Mouse (Mus musculus): ENCODE results near the gene Ly6g5b. TPM values are rescaled to one million over a fixed set of nuclear protein-coding genes. Genes with fewer than 3 reads are reported as not detected.

Ly6g5b gene
- polyA plus RNA-seq, 1 experiment = 0.28 TPM

DNA sequence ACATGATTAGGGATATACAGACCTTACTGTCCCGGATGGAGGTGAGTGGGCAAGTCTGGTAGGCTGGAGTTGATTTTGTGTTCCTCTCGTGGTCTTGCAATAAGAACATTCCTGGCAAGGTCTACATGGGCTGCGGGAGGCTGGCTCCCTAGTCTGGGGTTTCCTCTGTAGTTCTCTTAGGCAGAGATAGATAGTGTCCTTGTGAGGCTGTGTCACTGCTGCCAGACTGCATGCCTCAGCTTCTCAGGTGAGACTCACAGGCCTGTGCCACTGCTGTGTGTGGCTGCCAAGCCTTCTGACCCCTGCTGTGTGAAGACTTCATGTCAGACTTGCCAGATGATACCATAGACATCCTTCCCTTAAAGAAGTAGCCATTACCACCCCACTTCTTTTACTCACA, 24.0 kb upstream of the Ly6g5b start:
- H3K36me3 ChIP-seq (ENCODE audit: control insufficient read depth, insufficient read depth) = peaks cover 57% of the 10 kb centered on the region
- H3ac ChIP-seq (ENCODE audit: control insufficient read depth, insufficient read length, low read depth) = no peak overlapping the region
- TF ChIP-seq MYOD1 (IDR thresholded peaks at IDR 0.05; ENCODE audit: control insufficient read depth, insufficient read length, low read depth) = no peak
- H3K27me3 ChIP-seq (ENCODE audit: control insufficient read depth, insufficient read depth, insufficient read length) = no peaks in the 10 kb centered on the region
- H3K79me3 ChIP-seq (ENCODE audit: low read depth) = peaks cover 46% of the 10 kb centered on the region
- H3K4me3 ChIP-seq (ENCODE audit: insufficient read depth, poor library complexity, severe bottlenecking) = no peak overlapping the region
- H3K79me2 ChIP-seq (ENCODE audit: control insufficient read depth, insufficient read depth) = peaks cover 56% of the 10 kb centered on the region

DNA sequence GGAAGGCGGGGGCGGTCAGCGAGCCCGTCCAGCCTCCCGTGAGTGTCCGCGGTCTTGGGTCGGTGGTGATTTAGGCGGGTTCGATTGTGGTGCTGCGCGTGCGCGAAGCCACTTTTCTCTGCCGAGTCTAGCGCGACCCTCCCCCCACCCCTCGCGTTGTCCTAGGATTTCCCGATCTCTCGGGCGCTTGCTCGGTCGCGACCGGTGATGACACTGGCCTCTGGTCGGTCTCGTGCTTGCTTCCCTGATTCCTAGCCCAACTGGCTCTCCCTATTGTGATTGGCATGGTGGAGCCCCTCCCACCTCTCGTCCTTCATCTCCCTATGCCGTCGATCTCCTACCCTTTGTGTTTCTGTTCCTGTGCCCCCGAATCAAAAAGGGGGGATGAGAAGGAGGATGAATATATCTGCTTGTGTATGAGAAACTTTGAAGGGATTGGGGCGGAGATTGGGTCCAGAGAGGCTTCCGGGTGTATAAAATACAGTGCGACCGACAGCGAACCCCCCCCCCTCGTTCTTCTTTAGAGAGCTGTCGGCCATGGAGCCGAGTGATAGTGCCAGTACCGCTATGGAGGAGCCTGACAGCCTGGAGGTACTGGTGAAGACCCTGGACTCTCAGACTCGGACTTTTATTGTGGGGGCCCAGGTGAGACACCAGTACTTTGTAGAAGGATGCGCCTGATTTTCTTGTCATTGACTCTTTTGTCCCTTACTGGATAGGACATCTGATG, 20.5 kb upstream of the Ly6g5b start:
- peaks cover 55% of the 10 kb centered on the region for H3K79me2 ChIP-seq (ENCODE audit: control insufficient read depth, insufficient read depth)
- peak overlapping the region; percentile 67 for H3ac ChIP-seq (ENCODE audit: control insufficient read depth, insufficient read length, low read depth)
- H3K79me3 ChIP-seq (ENCODE audit: low read depth) = peaks cover 44% of the 10 kb centered on the region
- TF ChIP-seq USF1 (IDR thresholded peaks at IDR 0.05; ENCODE audit: low read depth) (no peak), CTCF (IDR thresholded peaks at IDR 0.05; ENCODE audit: control insufficient read depth, insufficient read depth, insufficient read length) (no peak), MAX (IDR thresholded peaks at IDR 0.05) (no peak), CEBPB (IDR thresholded peaks at IDR 0.05; ENCODE audit: low read depth) (no peak), MYOG (IDR thresholded peaks at IDR 0.05; ENCODE audit: control insufficient read depth, extremely low read depth, insufficient read length) (no peak), FOSL1 (IDR thresholded peaks at IDR 0.05; ENCODE audit: insufficient read depth, low read length, poor library complexity, severe bottlenecking) (no peak), MYOD1 (IDR thresholded peaks at IDR 0.05; ENCODE audit: control insufficient read depth, insufficient read length, low read depth) (no peak)
- H3K36me3 ChIP-seq (ENCODE audit: control insufficient read depth, insufficient read depth) = peaks cover 22% of the 10 kb centered on the region
- peak overlapping the region; percentile 81 for H3K4me3 ChIP-seq (ENCODE audit: insufficient read depth, poor library complexity, severe bottlenecking)
- H3K27me3 ChIP-seq (ENCODE audit: control insufficient read depth, insufficient read depth, insufficient read length) = no peaks in the 10 kb centered on the region

DNA sequence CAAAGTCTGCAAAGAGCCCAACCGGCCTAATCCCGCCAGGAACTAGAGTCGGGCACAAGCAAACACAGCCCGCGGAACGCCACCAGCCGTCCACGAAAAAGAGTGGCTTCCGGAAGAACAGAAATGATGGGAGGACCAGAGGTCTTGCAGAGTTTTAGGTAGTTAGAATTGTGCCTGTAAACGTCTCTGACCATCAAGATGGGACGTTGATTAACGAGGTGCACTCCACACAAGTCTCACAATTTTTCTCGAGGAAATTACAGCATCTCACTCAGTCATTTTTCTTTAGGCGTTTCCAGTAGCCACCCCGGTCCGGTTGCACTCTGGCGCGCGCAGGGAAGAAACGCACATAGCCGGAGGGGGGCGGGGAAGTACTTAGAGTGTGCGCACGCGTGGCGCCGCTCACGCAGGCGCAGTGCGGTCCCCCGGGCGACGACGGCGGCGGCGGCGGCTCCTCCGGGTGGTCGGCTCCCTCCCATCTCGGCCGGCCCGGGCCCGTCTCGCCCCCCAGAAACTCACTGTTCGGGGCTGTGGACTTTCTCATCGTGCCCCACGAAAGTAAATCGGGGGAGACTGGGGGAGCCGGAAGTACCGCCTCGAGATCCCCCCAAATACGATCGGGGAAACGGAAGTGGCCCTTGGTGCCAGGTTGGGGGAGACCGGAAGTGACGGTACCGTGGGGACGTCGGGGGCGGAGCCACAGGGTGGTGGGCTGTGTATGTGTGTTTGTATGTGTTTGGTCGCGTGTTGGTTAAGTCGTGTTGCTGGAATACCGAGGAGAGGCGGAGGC, 19.8 kb upstream of the Ly6g5b start, which contains the start of gene Bag6:
Gene Bag6, plus strand, starts transcription at position 378 of the 790 bp plus-strand sequence.
- H3K79me3 ChIP-seq (ENCODE audit: low read depth) = peaks cover 43% of the 10 kb centered on the region
- H3K36me3 ChIP-seq (ENCODE audit: control insufficient read depth, insufficient read depth) = peaks cover 15% of the 10 kb centered on the region
- peak within 1 kb of the TSS; percentile 70 for H3ac ChIP-seq (ENCODE audit: control insufficient read depth, insufficient read length, low read depth)
- no peaks in the 10 kb centered on the region for H3K27me3 ChIP-seq (ENCODE audit: control insufficient read depth, insufficient read depth, insufficient read length)
- TF ChIP-seq FOSL1 (IDR thresholded peaks at IDR 0.05; ENCODE audit: insufficient read depth, low read length, poor library complexity, severe bottlenecking) (no peak), MAX (IDR thresholded peaks at IDR 0.05) (peak; percentile 99)
- peaks cover 47% of the 10 kb centered on the region for H3K79me2 ChIP-seq (ENCODE audit: control insufficient read depth, insufficient read depth)
- H3K4me3 ChIP-seq (ENCODE audit: insufficient read depth, poor library complexity, severe bottlenecking) = peak within 1 kb of the TSS; percentile 81

GRCm38 (mm10) chr17:35133517-35133916, 18.3 kb upstream of the Ly6g5b start:
- peaks cover 40% of the 10 kb centered on the region for H3K79me2 ChIP-seq (ENCODE audit: control insufficient read depth, insufficient read depth)
- H3ac ChIP-seq (ENCODE audit: control insufficient read depth, insufficient read length, low read depth) = no peak overlapping the region
- peaks cover 30% of the 10 kb centered on the region for H3K79me3 ChIP-seq (ENCODE audit: low read depth)
- TF ChIP-seq FOSL1 (IDR thresholded peaks at IDR 0.05; ENCODE audit: insufficient read depth, low read length, poor library complexity, severe bottlenecking) = no peak
- TF ChIP-seq MYOD1 (IDR thresholded peaks at IDR 0.05; ENCODE audit: control insufficient read depth, insufficient read length, low read depth) = no peak
- TF ChIP-seq MYOG (IDR thresholded peaks at IDR 0.05; ENCODE audit: control insufficient read depth, extremely low read depth, insufficient read length) = no peak
- no peak for TF ChIP-seq USF1 (IDR thresholded peaks at IDR 0.05; ENCODE audit: low read depth)
- TF ChIP-seq CEBPB (IDR thresholded peaks at IDR 0.05; ENCODE audit: low read depth) = no peak
- TF ChIP-seq CTCF (IDR thresholded peaks at IDR 0.05; ENCODE audit: control insufficient read depth, insufficient read depth, insufficient read length) = no peak
- TF ChIP-seq MAX (IDR thresholded peaks at IDR 0.05) = no peak
- H3K36me3 ChIP-seq (ENCODE audit: control insufficient read depth, insufficient read depth) = peaks cover under 1% of the 10 kb centered on the region
- H3K4me3 ChIP-seq (ENCODE audit: insufficient read depth, poor library complexity, severe bottlenecking) = no peak overlapping the region
- no peaks in the 10 kb centered on the region for H3K27me3 ChIP-seq (ENCODE audit: control insufficient read depth, insufficient read depth, insufficient read length)

DNA sequence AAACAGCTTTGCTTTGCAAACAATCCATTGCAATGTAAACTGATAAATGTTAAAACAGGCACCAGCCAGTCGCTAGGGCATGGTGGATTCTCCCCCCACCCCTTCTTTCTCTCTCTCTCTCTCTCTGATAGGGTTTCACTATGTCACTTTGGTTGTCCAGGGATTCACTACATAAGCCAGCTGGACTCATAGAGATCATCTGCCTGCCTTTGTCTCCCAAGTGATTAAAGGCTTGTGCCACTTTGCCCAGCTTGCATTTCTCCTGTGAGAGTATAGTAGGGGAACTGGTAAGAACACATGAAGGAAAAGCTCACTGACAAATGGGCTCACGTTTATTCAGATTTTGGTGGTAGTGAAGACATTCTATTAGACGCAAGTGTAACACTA, 16.9 kb upstream of the Ly6g5b start:
- Histone ChIP-seq H3K4me3 (ENCODE audit: insufficient read depth, poor library complexity, severe bottlenecking) (no peak overlapping the region), H3K79me2 (ENCODE audit: control insufficient read depth, insufficient read depth) (peaks cover 40% of the 10 kb centered on the region), H3K79me3 (ENCODE audit: low read depth) (peaks cover 27% of the 10 kb centered on the region), H3K36me3 (ENCODE audit: control insufficient read depth, insufficient read depth) (peaks cover 5% of the 10 kb centered on the region), H3ac (ENCODE audit: control insufficient read depth, insufficient read length, low read depth) (no peak overlapping the region), H3K27me3 (ENCODE audit: control insufficient read depth, insufficient read depth, insufficient read length) (no peaks in the 10 kb centered on the region)
- no peak for TF ChIP-seq USF1 (IDR thresholded peaks at IDR 0.05; ENCODE audit: low read depth)

- Histone ChIP-seq H3ac (ENCODE audit: control insufficient read depth, insufficient read length, low read depth) (no peak within 1 kb of the TSS), H3K79me2 (ENCODE audit: control insufficient read depth, insufficient read depth) (peaks cover 40% of the 10 kb centered on the region), H3K36me3 (ENCODE audit: control insufficient read depth, insufficient read depth) (peaks cover 5% of the 10 kb centered on the region), H3K27me3 (ENCODE audit: control insufficient read depth, insufficient read depth, insufficient read length) (no peaks in the 10 kb centered on the region), H3K79me3 (ENCODE audit: low read depth) (peaks cover 27% of the 10 kb centered on the region), H3K4me3 (ENCODE audit: insufficient read depth, poor library complexity, severe bottlenecking) (no peak within 1 kb of the TSS)
- no peak for TF ChIP-seq FOSL1 (IDR thresholded peaks at IDR 0.05; ENCODE audit: insufficient read depth, low read length, poor library complexity, severe bottlenecking)
Measured at GRCm38 (mm10) chr17:35131500-35132173, 16.4 kb upstream of the Ly6g5b start, which contains the start of gene Apom. Gene Apom, minus strand, starts transcription at chr17:35132050.

Measured in C2C12 (cell line).